Mouse (Mus musculus): ENCODE data around the gene Gpr87. TPM values are rescaled to one million over a fixed set of nuclear protein-coding genes. Genes with fewer than 3 reads are reported as not detected.
"Not testable (repeated sequence)": the region's sequence is repeated elsewhere in the genome, so short reads cannot be mapped to it uniquely, and the experiment has no call there.

The Gpr87 gene
- total RNA-seq, 2 experiments from 2014 or later = not detected

- DNase-seq (ENCODE audit: low spot score in 2 of 2) = not testable (repeated sequence)
Measured at GRCm38 (mm10) chr3:59140941-59141340, 54.0 kb downstream of the Gpr87 start.

GRCm38 (mm10) chr3:59140115-59140514 lies 54.8 kb downstream of the Gpr87 start:
- no peak for DNase-seq (ENCODE audit: low spot score in 2 of 2)

GRCm38 (mm10) chr3:59139651-59140051 lies 55.3 kb downstream of the Gpr87 start:
- no peak for DNase-seq (ENCODE audit: low spot score in 2 of 2)

- DNase-seq (ENCODE audit: low spot score in 2 of 2) = no peak
Measured at GRCm38 (mm10) chr3:59138946-59139468, 55.9 kb downstream of the Gpr87 start.

GRCm38 (mm10) chr3:59135911-59136653 lies 58.8 kb downstream of the Gpr87 start:
- no peak for DNase-seq (ENCODE audit: low spot score in 2 of 2)

GRCm38 (mm10) chr3:59133189-59133588 lies 61.7 kb downstream of the Gpr87 start:
- no peak for DNase-seq (ENCODE audit: low spot score in 2 of 2)

GRCm38 (mm10) chr3:59131966-59132365 lies 62.9 kb downstream of the Gpr87 start:
- DNase-seq (ENCODE audit: low spot score in 2 of 2) = no peak

- no peak for DNase-seq (ENCODE audit: low spot score in 2 of 2)
Measured at GRCm38 (mm10) chr3:59131081-59131480, 63.8 kb downstream of the Gpr87 start.

- no peak for DNase-seq (ENCODE audit: low spot score in 2 of 2)
Measured at GRCm38 (mm10) chr3:59130431-59130830, 64.5 kb downstream of the Gpr87 start.

GRCm38 (mm10) chr3:59129547-59129946 lies 65.4 kb downstream of the Gpr87 start:
- DNase-seq (ENCODE audit: low spot score in 2 of 2) = no peak

Other genes with a start within 250 kb of the Gpr87 start
- gene Med12l, start 189.3 kb downstream of the Gpr87 start, total RNA-seq (2021) = 1 to 10 TPM; 6.4 to 6.9 TPM
- under 1 TPM; 0.12 to 0.23 TPM for gene Gpr171, start 93.3 kb downstream of the Gpr87 start, total RNA-seq (2021)
- 1 to 10 TPM; 1.0 to 1.7 TPM for gene P2ry14, start 41.5 kb downstream of the Gpr87 start, total RNA-seq (2021)
- gene P2ry13, start 15.8 kb upstream of the Gpr87 start, total RNA-seq (2021) = 1 to 10 TPM; 1.3 to 2.0 TPM
- 1 to 10 TPM; 4.0 TPM for gene P2ry12, start 67.8 kb upstream of the Gpr87 start, total RNA-seq (2021)
- gene Igsf10, start 149.3 kb upstream of the Gpr87 start, total RNA-seq (2021) = 10 to 100 TPM; 38.9 to 45.0 TPM

Measured in gastrocnemius, postnatal 4 days (tissue).